Mouse (Mus musculus): ENCODE measurements around the gene Ppp1r14d. TPM values are rescaled to one million over a fixed set of nuclear protein-coding genes. Genes with fewer than 3 reads are reported as not detected.
A peak's percentile ranks its signal among the peaks of the same experiment; 100 is the strongest.

Ppp1r14d gene
- total RNA-seq, 2 experiments from 2014 or later, result not detected

- H3K27ac ChIP-seq, result no peak overlapping the region
- no peak overlapping the region for H3K4me3 ChIP-seq
- DNase-seq (ENCODE audit: extremely low spot score in 1 of 2, low spot score in 2 of 2), result no peak
- intact Hi-C loops (cut with DNase I), result no loop called here
- no peak for TF ChIP-seq CTCF (IDR thresholded peaks at IDR 0.05)
Measured at GRCm38 (mm10) chr2:119190969-119191368, 38.7 kb downstream of the Ppp1r14d start.

DNA sequence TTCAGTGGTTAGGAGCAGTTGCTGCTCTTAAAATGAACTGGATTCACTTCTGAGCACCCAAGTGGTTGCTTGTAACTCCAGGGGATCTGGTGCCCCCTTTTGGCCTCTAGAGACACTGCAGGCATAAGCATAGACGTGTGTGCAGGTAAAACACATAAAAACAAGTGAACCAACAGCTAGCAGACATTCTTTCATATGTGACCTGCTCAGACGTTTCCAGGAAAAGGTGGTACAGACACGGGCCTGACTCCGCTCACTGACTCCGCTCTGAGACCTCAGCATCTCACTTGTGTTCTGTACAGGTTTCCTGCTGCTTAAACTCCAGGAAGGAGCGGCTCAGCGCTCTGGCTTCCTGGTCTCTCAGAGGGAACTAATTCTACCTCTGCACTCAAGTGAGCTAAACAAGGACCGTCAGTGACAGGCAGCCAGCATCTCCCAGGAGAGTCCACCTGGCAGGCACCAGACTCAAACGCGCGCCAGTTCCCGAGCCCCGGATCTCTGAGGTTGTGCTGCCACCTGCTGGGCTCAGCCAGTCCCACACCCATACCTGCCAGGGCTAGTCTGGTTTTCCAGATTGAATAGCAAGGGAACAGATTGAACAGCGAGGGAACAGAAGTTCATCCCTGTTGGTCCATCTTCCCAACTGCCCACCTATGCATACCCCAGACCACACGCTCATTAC is 40.5 kb downstream of the Ppp1r14d start:
- peak; percentile 62 for TF ChIP-seq CTCF (IDR thresholded peaks at IDR 0.05)
- intact Hi-C loops (cut with DNase I), result loop anchor here (1.0 to 2.0 kb wide), 2 partner anchors 32 to 148 kb away; partner anchors contain the start of gene Rmdn3
- H3K4me3 ChIP-seq, result peak overlapping the region; percentile 40

GRCm38 (mm10) chr2:119182914-119183313 is 46.8 kb downstream of the Ppp1r14d start:
- intact Hi-C loops (cut with DNase I), result no loop called here
- no peak overlapping the region for H3K4me3 ChIP-seq
- DNase-seq (ENCODE audit: extremely low spot score in 1 of 2, low spot score in 2 of 2), result no peak
- H3K27ac ChIP-seq, result no peak overlapping the region
- no peak for TF ChIP-seq CTCF (IDR thresholded peaks at IDR 0.05)

More for the DNA sequence above, 40.5 kb downstream of the Ppp1r14d start:
- peak; percentile 76 to 90 for DNase-seq (ENCODE audit: extremely low spot score in 1 of 2, low spot score in 2 of 2)
- H3K27ac ChIP-seq, result no peak overlapping the region

DNA sequence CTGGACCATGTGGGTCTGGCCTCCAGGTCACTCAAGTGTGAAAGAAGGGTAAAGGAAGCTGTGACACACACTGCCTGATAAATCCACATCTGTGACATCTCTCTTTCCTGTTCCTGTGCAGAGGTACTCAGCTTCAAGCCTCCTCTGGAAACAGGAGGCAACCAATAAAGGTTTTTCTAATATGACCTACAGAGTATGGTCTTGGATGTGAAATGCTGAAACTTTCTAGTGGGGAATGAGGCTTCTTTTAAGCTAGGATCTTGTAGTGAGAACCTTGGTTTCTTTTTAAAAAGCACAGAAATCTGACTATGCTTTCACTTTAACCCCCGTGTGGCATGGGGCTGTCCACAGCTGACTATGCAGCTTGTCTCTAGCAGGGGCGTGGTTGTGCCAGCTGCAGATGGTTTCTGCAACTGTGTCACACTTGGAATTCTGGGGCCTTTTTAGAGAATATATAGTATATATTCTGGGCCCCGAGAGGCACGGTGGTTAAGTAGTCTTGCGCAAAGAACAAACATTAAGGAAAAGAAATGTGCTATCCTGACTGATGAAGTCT is 52.2 kb downstream of the Ppp1r14d start:
- DNase-seq (ENCODE audit: extremely low spot score in 1 of 2, low spot score in 2 of 2), result no peak
- Histone ChIP-seq H3K27ac (no peak overlapping the region), H3K4me3 (no peak overlapping the region)
- no peak for TF ChIP-seq CTCF (IDR thresholded peaks at IDR 0.05)
- intact Hi-C loops (cut with DNase I), result no loop called here

- intact Hi-C loops (cut with DNase I), result no loop called here
- TF ChIP-seq CTCF (IDR thresholded peaks at IDR 0.05), result no peak
Measured at GRCm38 (mm10) chr2:119176761-119177160, 52.9 kb downstream of the Ppp1r14d start.

DNA sequence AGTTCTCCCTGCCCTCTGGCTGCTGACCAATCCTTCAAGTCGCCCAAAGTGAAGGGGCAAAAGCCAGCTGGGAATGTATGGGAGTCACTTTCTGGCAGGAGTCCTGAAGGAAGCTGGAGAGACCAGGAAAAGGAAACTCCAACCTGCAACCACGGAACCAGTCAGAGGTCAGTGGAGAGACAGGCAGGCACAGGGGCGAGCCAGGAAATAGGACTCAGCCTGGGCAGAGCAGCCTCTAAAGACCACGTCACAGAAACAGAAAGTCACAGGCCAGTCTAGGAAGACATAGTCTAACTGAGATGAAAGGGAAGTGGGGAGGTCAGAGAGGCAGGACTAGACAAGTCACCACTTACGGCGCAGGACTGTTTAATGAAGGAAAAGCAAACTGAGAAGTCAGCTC is 54.1 kb downstream of the Ppp1r14d start:
- Histone ChIP-seq H3K4me3 (no peak overlapping the region), H3K27ac (no peak overlapping the region)
- TF ChIP-seq CTCF (IDR thresholded peaks at IDR 0.05), result no peak
- no peak for DNase-seq (ENCODE audit: extremely low spot score in 1 of 2, low spot score in 2 of 2)
- intact Hi-C loops (cut with DNase I), result no loop called here

More at GRCm38 (mm10) chr2:119176761-119177160, 52.9 kb downstream of the Ppp1r14d start:
- Histone ChIP-seq H3K27ac (no peak overlapping the region), H3K4me3 (no peak overlapping the region)
- DNase-seq (ENCODE audit: extremely low spot score in 1 of 2, low spot score in 2 of 2), result no peak

DNA sequence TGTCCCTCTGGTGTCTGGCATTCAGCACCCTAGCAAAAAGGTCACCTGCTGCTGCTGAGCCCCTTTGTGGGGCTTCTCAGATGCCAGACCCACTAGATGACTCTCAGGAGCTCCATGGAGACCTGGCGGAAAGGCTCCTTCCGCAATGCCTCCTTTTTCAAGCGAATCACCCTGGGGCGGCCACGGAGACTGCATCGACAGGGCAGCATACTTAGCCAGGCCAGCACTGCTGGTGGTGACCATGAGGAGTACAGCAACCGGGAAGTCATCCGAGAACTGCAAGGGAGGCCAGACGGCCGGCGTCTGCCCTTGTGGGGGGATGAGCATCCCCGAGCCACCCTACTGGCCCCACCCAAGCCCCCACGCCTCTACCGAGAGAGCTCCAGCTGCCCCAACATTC is 54.8 kb downstream of the Ppp1r14d start:
- TF ChIP-seq CTCF (IDR thresholded peaks at IDR 0.05), result no peak
- no peak for DNase-seq (ENCODE audit: extremely low spot score in 1 of 2, low spot score in 2 of 2)
- H3K4me3 ChIP-seq, result no peak overlapping the region
- intact Hi-C loops (cut with DNase I), result no loop called here
- H3K27ac ChIP-seq, result no peak overlapping the region

DNA sequence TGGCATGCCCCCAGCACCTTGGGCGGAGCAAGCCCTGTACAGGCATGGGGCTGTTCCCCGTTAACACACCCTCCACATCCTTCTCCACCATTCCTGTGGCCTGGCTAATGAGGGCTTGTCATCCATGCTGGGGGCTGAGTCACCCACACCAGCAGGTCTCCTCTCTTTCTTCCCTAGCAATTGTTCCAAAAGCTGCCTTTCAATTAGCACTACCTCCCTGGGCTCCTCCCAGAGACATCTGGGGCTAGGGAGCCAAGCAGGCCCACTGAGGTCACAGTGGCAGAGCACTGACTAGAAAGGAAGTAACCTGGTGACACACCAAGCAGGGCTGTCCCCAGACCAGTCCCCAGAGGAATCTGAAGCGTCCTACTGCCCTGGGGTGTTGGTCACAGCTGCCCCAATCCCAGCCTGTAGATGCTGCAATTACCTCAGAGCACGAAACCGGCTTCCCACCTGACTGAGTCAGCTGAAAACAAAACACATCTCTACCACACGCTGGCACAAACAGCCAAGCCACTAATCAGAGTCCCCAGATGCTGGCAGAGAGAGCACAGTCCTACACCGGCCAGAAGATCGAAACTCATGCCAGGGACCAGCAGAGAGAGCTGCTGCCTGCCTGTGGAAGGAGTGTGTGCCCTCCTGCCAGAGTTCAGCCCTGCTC is 55.6 kb downstream of the Ppp1r14d start, which contains the start of gene Gm14137:
Gene Gm14137, plus strand, starts transcription at position 519 of the 661 bp plus-strand sequence.
- no peak within 1 kb of the TSS for H3K27ac ChIP-seq

DNA sequence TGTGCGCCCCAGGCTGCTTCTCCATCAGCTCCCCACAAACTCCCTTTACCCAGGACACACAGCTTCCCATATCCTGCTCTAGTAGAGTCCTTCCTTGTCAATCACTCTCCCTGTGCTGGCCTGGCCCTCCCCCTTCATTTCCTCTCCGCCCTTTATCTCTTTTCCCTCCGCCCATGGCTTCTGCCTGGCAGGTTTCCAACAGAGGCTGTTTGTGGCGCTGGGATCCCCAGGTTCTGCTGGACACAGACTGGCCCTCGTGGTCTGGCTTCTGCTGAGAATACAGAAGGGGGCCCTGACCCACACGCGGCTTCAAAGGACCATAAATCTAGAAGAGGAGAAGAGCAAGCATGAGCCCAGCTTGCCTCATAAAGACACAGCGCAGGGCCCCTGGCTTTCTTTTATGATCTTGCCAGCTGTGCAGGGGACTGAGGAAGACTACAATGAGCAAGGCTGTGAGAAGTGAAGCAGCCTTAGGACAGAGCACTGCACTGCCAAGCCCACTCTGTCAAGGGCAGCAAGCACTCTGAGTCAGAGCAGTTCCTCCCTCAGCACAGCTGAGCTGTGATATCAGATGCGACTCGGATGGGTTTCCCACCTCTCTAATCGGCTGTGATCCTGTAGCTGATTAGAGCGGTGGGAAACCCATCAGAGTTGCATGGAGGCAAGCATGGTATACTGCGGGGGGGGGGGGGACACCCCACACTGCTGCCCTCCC is 56.7 kb downstream of the Ppp1r14d start:
- intact Hi-C loops (cut with DNase I), result no loop called here
- Histone ChIP-seq H3K27ac (no peak overlapping the region), H3K4me3 (no peak overlapping the region)
- no peak for TF ChIP-seq CTCF (IDR thresholded peaks at IDR 0.05)
- peak in 1 of 2 experiments; percentile 22 for DNase-seq (ENCODE audit: extremely low spot score in 1 of 2, low spot score in 2 of 2)

More for the DNA sequence above, 55.6 kb downstream of the Ppp1r14d start, which contains the start of gene Gm14137:
- DNase-seq (ENCODE audit: extremely low spot score in 1 of 2, low spot score in 2 of 2), result no peak
- no peak for TF ChIP-seq CTCF (IDR thresholded peaks at IDR 0.05)
- H3K4me3 ChIP-seq, result no peak within 1 kb of the TSS
- intact Hi-C loops (cut with DNase I), result no loop called here

DNA sequence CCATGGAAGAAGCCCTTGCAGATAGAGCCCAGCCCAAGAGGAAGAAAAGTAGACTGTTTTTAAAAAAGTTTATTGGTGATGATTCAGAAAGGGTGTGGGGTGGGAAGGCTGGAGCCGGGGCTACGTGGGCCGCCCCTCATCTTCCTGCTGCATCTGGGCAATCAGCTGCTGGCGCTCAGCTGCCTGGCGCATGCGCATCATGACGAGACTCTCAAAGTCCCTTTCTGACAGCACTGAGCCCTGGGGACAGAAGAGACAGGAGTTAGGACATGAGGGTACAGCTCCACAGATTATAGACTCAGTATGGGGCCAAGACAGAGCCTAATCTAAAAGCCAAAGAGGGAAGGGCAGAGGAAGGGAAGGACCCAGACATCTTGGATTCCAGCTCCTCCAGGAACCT is 57.3 kb downstream of the Ppp1r14d start:
- H3K27ac ChIP-seq, result no peak overlapping the region
- H3K4me3 ChIP-seq, result no peak overlapping the region
- no peak for DNase-seq (ENCODE audit: extremely low spot score in 1 of 2, low spot score in 2 of 2)
- intact Hi-C loops (cut with DNase I), result no loop called here
- no peak for TF ChIP-seq CTCF (IDR thresholded peaks at IDR 0.05)

DNA sequence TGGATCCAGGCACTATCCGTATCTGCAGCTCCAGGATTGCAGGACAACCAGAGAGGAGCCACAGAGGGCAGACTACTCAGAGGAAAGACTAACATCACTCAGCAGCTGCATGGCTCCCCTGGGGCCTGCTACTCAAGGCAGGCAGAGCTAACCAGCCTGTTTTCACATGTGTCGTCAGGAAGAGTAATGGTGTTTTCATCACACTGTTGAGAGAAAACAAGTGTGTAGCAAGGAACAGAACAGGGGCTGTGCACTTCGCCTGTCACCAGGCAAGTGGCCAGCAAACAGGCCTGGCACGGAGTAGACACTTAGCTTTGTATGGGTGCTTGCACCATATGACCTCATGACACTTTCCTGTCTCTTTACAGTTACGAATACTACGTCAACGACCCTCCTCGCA is 58.1 kb downstream of the Ppp1r14d start:
- Histone ChIP-seq H3K4me3 (no peak overlapping the region), H3K27ac (no peak overlapping the region)
- intact Hi-C loops (cut with DNase I), result no loop called here
- TF ChIP-seq CTCF (IDR thresholded peaks at IDR 0.05), result no peak
- DNase-seq (ENCODE audit: extremely low spot score in 1 of 2, low spot score in 2 of 2), result no peak

DNA sequence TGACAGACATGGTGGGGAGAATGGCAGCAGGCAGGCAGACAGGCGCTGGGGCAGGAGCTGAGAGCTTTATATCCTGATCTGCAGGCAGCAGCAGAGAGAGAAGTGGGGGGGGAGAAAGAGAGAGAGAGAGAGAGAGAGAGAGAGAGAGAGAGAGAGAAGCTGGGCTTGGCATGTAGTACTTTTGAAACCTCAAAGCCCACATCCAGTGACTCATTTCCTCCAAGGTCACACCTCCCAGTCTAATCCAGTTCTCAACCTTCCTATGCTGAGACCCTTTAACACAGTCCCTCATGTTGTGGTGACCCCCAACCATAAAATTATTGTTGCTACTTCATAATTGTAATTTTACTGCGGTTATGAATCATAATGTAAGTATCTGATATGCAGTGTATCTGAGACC is 59.4 kb downstream of the Ppp1r14d start:
- DNase-seq (ENCODE audit: extremely low spot score in 1 of 2, low spot score in 2 of 2), result no peak
- TF ChIP-seq CTCF (IDR thresholded peaks at IDR 0.05), result no peak
- Histone ChIP-seq H3K4me3 (no peak overlapping the region), H3K27ac (no peak overlapping the region)
- intact Hi-C loops (cut with DNase I), result no loop called here

Other genes with a start within 250 kb of the Ppp1r14d start
- gene Ccdc32, start 200.5 kb downstream of the Ppp1r14d start, total RNA-seq (2021), result 10 to 100 TPM; 46.1 to 49.7 TPM
- gene Rpusd2, start 195.1 kb downstream of the Ppp1r14d start, total RNA-seq (2021), result 1 to 10 TPM; 7.7 to 7.8 TPM
- under 1 TPM; 0.07 to 0.19 TPM for gene Knl1, start 182.8 kb downstream of the Ppp1r14d start, total RNA-seq (2021)
- under 1 TPM; 0.82 to 0.97 TPM for gene Rad51, start 117.1 kb downstream of the Ppp1r14d start, total RNA-seq (2021)
- 10 to 100 TPM; 62.4 to 62.9 TPM for gene Rmdn3, start 72.9 kb downstream of the Ppp1r14d start, total RNA-seq (2021)
- gene Gchfr, start 62.1 kb downstream of the Ppp1r14d start, total RNA-seq (2021), result not detected
- not detected for gene Gm14137, start 55.4 kb downstream of the Ppp1r14d start, total RNA-seq (2021)
- gene Zfyve19, start 21.3 kb downstream of the Ppp1r14d start, total RNA-seq (2021), result 10 to 100 TPM; 38.0 to 41.9 TPM
- 10 to 100 TPM; 15.5 to 19.3 TPM for gene Dnajc17, start 21.1 kb downstream of the Ppp1r14d start, total RNA-seq (2021)
- 1 to 10 TPM in 1 of 2 experiments, under 1 TPM in 1; 0.96 to 1.2 TPM for gene Spint1, start 7.5 kb upstream of the Ppp1r14d start, total RNA-seq (2021)
- 10 to 100 TPM in 1 of 2 experiments, 1 to 10 TPM in 1; 9.8 to 11.1 TPM for gene Rhov, start 41.4 kb upstream of the Ppp1r14d start, total RNA-seq (2021)
- gene Vps18, start 58.8 kb upstream of the Ppp1r14d start, total RNA-seq (2021), result 10 to 100 TPM; 47.2 to 50.8 TPM
- gene Dll4, start 95.9 kb upstream of the Ppp1r14d start, total RNA-seq (2021), result 1 to 10 TPM; 2.3 to 2.4 TPM
- gene Chac1, start 121.3 kb upstream of the Ppp1r14d start, total RNA-seq (2021), result 1 to 10 TPM; 7.5 to 8.7 TPM
- gene Ino80, start 247.8 kb upstream of the Ppp1r14d start, total RNA-seq (2021), result 10 to 100 TPM; 22.0 to 22.6 TPM

All from left cerebral cortex, adult 2 months (tissue).